Mouse (Mus musculus): ENCODE results near the gene Ctsd.

- TF ChIP-seq CTCF (IDR thresholded peaks at IDR 0.05; ENCODE audit: extremely low read depth, insufficient read depth, insufficient read length, insufficient replicate concordance) = no peak
- no peak for TF ChIP-seq POLR2A (IDR thresholded peaks at IDR 0.05; ENCODE audit: low read depth, low read length)
Observed at GRCm38 (mm10) chr7:142421826-142422225, 34.0 kb upstream of the Ctsd start.
